In the genomic region with DNA sequence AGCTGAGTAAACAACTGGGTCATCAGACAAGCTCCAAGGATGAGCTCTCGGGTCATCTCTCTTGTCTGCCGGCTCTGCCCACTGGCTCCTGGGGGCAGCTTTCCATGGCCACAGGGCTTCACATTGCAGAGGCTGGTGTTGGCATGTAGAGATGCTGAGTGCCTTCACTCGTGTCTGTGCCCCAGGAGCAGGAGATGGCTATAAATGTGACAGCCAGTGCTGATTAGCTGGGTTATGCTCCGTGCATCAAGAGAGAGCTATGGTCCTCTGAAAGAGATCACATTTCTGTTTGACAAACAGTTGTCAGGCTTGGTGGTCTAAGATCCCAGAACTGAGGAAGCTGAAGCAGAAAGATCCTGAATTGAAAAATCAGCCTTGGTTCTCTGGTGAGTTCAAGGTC, we compare ENCODE assay signal across 17 mouse cellular contexts.
"Had no signal": no experiment of that assay in that cellular context is flagged by ENCODE, and none has a peak within 500 bp of the region (broad histone marks: within the 10 kb centered on the region; RNA-seq: fewer than 3 reads in every experiment).

No protein-coding gene starts in this region.

- H3K27ac ChIP-seq: midbrain, embryonic 10.5 days; midbrain, embryonic 13.5 days; midbrain, embryonic 15.5 days; neural tube, embryonic 13.5 days; neural tube, embryonic 15.5 days had no signal

- H3K27me3 ChIP-seq: midbrain, embryonic 13.5 days; midbrain, embryonic 15.5 days; neural tube, embryonic 13.5 days had no signal

- H3K4me3 ChIP-seq: midbrain, embryonic 10.5 days; midbrain, embryonic 13.5 days; midbrain, embryonic 15.5 days; myocyte; neural tube, embryonic 13.5 days; neural tube, embryonic 15.5 days had no signal

- H3K9ac ChIP-seq: lung, embryonic 14.5 days; midbrain, embryonic 13.5 days; midbrain, embryonic 15.5 days; neural tube, embryonic 13.5 days; neural tube, embryonic 15.5 days had no signal

- H3K36me3 ChIP-seq: midbrain, embryonic 10.5 days; midbrain, embryonic 13.5 days; midbrain, embryonic 15.5 days; neural tube, embryonic 13.5 days; neural tube, embryonic 15.5 days had no signal

- H3K4me1 ChIP-seq: midbrain, embryonic 13.5 days; midbrain, embryonic 15.5 days; neural tube, embryonic 13.5 days had no signal

- H3K4me2 ChIP-seq: lung, embryonic 14.5 days; midbrain, embryonic 13.5 days; midbrain, embryonic 15.5 days; neural tube, embryonic 13.5 days; neural tube, embryonic 15.5 days had no signal

- DNase-seq: lung, adult 18-20 months; lung, embryonic 14.5 days; lung, postnatal 10 days; lung, postnatal 4 days; right cerebral cortex, adult 18-20 months; right cerebral cortex, postnatal 25 days; right cerebral cortex, postnatal 4 days; spleen, adult 18-20 months; thymus, adult 18-20 months; thymus, postnatal 14 days; thymus, postnatal 36 days had no signal

- ATAC-seq: midbrain, embryonic 13.5 days; midbrain, embryonic 15.5 days had no signal

- H3K9me3 ChIP-seq: midbrain, embryonic 10.5 days; midbrain, embryonic 13.5 days; midbrain, embryonic 15.5 days; neural tube, embryonic 13.5 days; neural tube, embryonic 15.5 days had no signal
